Mouse (Mus musculus): Measurements from ENCODE around the gene Nsmce4a.

DNA sequence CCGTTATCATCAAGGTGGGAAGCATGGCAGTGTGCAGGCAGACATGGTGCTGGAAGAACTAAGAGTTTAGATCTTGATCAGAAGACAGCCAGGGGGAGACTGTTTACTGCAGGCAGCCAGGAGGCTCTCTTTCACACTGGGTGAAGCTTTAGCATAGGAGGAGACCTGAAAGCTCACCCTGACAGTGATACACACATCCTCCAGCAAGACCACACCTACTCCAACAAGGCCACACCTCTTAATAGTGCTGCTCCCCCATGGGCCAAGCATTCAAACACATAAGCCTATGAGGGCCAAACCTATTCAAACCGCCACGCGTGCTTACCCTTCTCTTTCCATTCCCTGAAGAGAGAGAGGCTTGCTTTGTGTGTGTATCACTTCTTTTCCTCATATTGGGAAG is 9.6 kb downstream of the Nsmce4a start:
- no peak for TF ChIP-seq CTCF (IDR thresholded peaks at IDR 0.05; ENCODE audit: borderline replicate concordance, insufficient read depth, low read depth, low read length)
- no peak for TF ChIP-seq POLR2A (IDR thresholded peaks at IDR 0.05; ENCODE audit: borderline replicate concordance, insufficient read depth, low read length)

Data from cerebellum, adult 2 months (tissue).